Mouse (Mus musculus): ENCODE data around the gene Vax1.

The Vax1 gene

DNA sequence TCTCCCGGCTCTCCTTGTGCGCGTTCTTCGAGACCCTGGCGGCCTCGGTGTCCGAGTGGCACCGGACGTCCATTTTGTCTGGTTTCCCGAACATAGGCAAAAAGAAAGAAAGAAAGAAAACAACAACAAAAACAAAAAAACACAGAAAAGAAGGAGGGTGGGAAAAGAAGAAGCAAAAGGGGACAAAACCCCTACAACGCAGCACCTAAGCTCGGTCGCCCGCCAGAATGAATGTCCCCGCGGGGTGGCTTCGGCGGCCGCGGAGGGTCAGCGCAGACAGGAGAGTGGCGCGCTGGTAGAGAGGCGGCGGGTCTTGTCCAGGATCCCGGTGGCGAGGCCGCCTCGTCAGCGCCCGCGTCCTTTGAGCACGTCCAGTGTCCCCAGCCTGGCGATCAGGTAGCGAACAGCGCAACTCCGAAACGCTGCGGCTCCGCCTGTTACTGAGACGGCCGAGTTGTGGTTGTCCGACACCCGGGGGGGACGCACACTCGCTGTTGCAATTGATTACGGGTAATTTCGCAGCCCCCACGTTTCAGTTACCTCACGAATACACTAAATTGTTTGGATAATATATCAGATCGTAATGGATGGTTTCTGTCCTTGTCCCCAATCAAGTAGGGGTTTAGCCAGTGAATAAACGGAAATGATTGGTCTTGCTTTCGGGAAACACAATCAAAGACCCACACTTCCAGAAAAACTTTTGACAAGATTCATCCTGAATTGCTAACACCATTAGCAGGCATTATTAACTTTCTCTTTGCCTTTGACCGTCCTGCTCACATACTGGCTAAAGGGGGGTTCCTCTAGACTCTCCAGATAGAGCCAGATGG lies at the start of gene Vax1:
TSS of gene Vax1 (minus strand) at position 121 of the 830 bp plus-strand sequence.
- no peak for DNase-seq (ENCODE audit: low spot score in 2 of 2)

DNA sequence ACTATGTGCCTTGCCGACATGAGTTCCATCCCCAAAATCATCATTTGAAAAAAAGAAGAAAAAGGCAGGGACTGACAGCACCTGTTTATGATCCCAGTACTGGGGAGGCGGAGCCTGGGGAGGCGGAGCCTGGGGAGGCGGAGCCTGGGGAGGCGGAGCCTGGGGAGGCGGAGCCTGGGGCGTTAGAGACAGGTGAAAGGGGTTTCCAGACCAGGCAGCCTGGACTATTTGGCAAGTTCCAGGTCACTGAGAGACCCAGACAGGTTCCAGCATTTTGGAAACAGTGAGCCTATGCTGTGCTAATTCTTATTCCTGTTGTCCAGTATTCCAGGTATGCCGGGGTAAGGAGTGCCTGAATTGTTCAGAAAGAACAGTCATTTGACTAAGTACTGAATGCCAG lies 49.1 kb upstream of the Vax1 start, which contains the start of gene Kcnk18:
TSS of gene Kcnk18 (plus strand) at position 224 of the 400 bp plus-strand sequence.
- DNase-seq (ENCODE audit: low spot score in 2 of 2), result no peak

DNA sequence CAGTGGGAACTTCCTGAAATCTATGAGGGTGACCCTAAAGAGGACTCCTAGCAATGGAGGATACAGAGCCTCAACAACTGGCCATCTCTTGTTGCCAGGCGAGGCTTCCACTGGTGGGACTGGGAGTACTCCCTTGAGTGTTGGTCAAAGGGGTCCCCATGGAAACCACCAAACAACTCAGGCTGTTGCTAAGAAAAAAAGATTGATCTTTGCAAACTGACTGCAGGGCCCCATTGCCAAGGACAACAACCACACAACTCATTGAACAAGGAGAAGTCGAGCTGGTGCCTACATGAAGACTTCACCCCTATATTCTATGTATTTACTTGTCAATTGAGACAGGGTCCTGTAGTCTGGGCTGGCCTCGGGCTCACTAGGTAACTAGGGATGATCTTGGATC lies 47.0 kb upstream of the Vax1 start:
- no peak for DNase-seq (ENCODE audit: low spot score in 2 of 2)

DNA sequence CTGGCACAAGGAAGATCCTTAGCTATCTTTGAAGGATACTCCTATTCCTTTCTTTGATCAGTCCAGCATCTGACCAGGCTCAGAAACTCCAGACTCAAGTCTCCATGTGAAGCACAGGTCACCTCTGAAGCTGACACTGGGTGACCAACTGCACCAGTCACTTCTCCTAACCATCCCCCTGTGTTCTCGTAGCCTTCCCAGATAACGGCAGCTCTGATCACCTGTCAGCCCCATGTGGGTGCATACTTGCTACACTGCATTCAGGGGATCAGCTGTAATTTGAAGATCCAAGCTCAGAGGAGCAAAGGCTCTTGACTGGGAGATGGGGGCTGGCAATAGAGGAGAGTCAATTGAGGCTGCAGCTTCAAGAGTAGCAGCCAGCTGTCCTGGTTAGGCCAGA lies 39.1 kb upstream of the Vax1 start:
- DNase-seq (ENCODE audit: low spot score in 2 of 2), result no peak

DNA sequence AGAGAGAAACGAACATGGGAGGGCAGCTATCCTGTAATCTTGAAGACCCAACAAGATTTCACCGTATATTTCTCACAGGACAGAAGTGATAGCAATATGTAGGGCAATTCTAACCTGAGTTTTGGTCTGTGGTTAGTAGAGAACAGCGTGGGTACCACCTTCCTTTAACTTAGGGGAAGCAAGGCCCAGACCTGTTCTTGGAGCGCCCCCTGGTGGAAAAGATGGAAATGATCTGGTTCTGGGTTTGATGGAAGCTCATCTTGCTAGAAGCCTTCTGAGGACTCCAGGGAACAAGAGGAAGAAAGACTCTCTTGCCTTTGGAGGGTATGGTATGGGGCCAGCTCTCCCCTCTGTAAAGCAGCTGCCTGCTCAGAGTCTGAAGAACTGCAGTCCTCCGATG lies 38.6 kb upstream of the Vax1 start:
- DNase-seq (ENCODE audit: low spot score in 2 of 2), result peak in 1 of 2 experiments; percentile 21

- peak; percentile 21 to 23 for DNase-seq (ENCODE audit: low spot score in 2 of 2)
Measured at GRCm38 (mm10) chr19:59198161-59198560, 28.3 kb upstream of the Vax1 start.

GRCm38 (mm10) chr19:59196111-59196666 lies 26.3 kb upstream of the Vax1 start:
- DNase-seq (ENCODE audit: low spot score in 2 of 2), result peak in 1 of 2 experiments; percentile 15

DNA sequence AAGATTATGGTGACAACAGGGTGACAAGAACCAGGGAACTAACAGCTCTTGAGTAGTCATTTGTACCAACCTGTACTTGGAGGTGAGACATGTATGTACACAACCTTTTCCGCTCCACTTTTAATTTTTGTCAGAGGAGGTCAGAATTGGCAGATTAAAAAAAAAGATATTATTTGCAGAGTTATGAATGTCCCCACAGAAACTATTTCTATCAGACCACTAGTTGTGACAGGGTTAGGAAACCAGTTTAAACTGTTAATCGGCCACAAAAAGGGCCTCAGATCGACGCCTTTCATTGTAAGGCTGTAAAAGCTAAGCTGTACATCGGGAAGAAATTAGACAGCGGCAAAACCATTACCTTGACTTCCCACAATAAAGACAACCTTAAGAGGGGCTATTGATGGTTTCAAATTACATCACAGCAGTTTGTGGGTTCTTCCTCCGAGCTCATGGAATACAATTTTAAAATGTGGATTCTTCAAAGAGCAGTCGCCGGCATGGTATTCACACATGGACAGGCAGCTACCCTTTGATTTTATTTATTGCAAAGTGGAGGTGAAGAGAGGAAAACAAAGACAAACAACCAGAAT lies 25.4 kb upstream of the Vax1 start:
- no peak for DNase-seq (ENCODE audit: low spot score in 2 of 2)

DNA sequence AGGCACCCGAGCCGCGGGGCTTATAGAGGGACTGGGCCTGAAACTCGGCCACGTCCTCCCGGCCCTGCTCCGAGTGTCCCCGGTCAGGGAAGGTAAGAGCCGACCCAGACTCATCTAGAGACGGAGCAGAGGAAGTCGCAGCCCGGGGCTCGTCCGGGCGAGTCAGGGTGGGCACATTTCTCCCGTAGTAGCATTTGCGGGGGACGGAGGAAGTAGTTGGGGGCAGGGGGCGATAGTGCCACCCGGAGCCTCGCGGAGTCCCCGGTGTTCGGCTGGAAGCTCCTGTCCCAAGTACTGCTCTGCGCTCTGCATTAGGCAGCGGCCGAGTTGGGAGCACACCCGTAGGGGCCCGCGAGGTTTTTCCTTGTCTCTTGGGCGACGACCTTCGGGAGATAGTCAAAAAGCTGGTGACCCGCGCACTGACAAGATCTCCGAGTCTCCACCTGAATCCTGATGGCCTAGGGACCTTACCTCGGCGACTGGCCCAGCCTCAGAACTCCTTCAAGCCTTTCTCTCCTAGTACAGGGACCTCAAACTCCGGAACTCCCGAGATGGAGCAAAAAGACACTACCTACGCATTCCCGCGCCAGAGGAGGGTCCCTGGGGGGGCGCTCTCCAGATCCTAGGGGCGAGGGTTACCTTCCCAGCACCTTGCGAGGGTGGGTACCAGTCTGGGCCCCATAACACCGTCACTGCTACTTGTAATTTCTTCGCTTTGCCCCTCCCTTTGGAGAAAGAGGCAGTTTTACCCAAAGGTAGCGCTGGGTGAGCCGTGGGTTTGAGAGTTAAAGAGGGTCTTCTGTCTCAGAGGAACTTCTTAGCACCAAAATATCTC lies 24.3 kb upstream of the Vax1 start:
- DNase-seq (ENCODE audit: low spot score in 2 of 2), result no peak

DNA sequence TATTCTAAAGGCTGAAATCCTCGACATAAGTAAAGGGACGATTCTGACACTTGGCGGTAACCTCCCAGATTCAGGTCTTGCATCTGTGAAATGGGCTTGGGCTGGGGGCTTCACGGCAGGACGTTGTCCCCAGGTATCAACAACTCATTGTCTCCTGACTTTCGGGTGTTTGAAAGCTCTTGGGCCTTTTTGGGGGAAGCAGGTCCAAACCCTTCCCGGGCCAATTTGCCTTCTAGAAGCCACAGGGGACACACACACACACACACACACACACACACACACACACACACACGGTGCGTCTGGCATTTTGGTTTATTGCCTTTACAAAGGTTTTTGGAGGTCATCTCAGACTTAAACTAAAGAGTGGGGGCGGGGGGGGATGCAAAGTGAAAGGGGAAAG lies 23.6 kb upstream of the Vax1 start:
- no peak for DNase-seq (ENCODE audit: low spot score in 2 of 2)

- DNase-seq (ENCODE audit: low spot score in 2 of 2), result no peak
Measured at GRCm38 (mm10) chr19:59192491-59192890, 22.6 kb upstream of the Vax1 start.

DNA sequence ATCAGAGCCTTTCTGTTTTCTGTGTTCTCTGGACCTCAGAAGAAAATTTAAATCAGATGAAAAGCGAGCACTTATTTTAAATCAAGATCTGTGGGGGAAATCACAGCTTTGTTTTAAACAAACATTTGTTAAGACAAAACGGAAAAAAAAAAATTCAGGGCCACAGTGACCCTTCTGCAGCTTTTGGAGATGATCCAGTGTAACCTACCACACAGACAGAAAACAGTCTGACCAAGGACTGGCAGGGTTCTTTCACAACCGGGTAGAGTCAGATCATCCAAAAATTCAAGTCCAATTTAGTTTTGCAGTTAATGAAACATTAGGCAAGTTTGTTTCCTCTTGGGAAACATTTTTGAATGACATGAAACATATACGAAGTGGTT lies 21.3 kb upstream of the Vax1 start:
- DNase-seq (ENCODE audit: low spot score in 2 of 2), result no peak

DNA sequence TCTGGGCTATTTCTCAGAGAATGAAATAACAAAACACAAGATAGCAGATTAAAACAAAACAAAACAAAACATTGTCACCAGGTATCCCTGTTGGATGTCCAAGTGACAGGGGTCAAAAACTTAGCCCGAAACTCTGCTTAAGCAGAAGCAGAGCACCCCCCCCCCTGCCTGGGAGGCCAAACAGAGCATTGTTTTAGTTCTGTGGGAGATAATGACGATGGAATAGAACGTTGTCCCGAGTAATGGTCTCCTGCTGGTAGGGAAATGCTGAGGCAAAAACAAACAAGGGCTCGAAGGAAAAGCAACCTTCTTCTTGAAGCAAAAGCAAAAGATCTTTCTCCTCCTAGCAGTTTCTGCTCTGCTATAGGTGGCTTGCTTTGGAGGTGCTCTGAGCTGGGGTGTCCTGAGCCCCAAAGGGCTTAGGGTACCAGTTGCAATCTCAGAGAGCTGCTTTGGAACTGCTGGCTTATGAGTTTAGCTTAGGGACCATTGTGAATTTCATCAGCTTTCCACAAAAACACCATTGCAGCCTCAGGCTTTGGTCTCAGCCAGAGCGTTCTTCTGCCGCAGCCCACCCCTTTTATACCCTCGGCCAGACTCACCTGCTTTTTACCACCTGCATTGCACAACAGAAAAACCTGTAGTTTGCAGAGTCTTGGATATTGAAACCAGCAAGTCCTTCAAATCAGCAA lies 20.7 kb upstream of the Vax1 start:
- DNase-seq (ENCODE audit: low spot score in 2 of 2), result no peak

GRCm38 (mm10) chr19:59188981-59189380 lies 19.1 kb upstream of the Vax1 start:
- no peak for DNase-seq (ENCODE audit: low spot score in 2 of 2)

DNA sequence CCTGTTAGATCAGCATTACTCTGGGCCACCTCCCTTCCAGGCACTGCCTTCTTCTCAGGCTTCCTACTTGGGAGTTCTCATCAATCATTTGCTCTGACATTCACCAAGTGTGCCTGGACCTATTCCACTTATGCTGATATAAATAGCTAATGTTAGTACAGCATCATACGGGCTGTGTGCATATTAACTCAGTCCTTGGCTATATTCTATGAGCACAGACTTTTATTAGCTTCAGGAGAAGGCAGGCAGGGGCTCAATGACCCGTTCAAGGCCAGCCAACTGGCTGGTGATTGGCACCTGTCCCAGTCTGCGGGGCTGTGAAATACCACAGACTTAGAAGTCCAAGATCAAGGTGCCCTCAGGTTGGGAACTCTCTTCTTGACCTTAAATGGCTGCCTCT lies 14.1 kb upstream of the Vax1 start:
- DNase-seq (ENCODE audit: low spot score in 2 of 2), result peak in 1 of 2 experiments; percentile 23

DNA sequence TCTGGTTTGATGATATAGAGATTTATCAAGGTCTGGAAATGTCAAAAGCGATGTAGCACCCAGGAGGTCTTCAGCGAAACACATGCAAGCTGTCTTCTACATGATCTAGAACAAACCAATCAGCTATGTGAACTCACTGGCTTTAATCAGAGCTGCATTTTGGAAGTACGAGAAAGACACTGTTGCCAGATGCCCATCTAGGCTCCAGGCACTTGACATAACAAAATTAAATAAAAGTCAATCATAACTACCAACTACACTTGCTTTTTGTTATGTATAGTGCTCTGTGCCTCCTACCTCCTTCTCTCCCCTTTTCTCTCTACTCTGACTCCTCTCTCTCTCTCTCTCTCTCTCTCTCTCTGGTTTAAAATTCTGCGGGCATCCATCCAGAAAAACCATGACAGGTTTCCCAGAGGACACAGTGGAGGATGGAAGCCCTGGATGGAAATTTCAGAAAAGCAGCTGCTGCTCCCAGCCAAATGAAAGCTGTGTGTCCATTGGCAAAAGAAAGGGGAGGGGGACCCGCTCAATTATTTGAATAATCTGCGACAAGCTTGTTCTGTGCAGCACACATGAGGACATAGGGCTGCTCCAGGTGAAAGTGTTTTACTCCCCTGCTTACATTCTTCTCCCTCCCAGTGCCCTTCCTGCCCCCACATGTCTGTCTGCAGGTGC lies 3.6 kb upstream of the Vax1 start:
- DNase-seq (ENCODE audit: low spot score in 2 of 2), result no peak

GRCm38 (mm10) chr19:59172781-59173180 lies 2.9 kb upstream of the Vax1 start:
- DNase-seq (ENCODE audit: low spot score in 2 of 2), result no peak

GRCm38 (mm10) chr19:59171871-59172245 lies 2.0 kb upstream of the Vax1 start:
- DNase-seq (ENCODE audit: low spot score in 2 of 2), result no peak

DNA sequence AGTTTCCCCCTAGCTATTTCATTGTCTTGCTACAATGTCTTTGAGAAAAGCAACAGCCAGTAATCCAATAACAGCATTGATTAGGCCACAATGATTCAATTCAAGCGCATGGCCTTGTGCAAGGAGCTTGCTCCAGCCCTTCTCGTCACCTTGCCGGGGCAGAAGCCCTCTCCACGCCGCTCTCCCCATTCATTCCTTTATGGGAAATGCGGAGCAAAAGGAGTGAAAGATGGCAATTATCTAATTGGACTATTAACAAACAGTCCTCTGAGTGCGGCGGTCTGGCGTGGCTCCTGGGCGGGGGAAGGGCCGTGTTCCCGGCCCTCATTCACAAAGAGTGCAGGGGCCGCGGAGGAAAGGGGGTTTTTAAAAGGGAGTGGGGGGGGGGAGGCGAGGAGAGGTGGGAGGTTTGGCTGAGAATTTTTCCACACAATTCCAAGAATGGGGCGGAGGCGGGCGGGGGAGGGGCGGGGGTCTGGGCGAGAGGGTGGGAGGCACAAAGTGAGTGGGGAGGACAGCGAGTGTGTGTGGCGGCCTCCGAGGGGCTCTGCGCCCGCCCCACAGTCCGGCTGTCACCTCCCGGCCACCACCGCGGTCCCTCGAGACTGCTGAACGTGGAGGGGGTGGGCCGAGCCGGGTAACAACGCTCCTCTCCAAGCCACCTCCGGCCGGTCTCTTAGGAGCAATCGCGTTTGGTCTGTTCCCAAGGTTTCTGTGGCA lies 1.5 kb upstream of the Vax1 start:
- no peak for DNase-seq (ENCODE audit: low spot score in 2 of 2)

GRCm38 (mm10) chr19:59170766-59171095 lies 875 bp upstream of the Vax1 start:
- DNase-seq (ENCODE audit: low spot score in 2 of 2), result no peak

All from heart, adult 9 months (tissue).